Mouse (Mus musculus): ENCODE results near the gene Chd4. TPM values are rescaled to one million over a fixed set of nuclear protein-coding genes. Genes with fewer than 3 reads are reported as not detected.
A peak's percentile ranks its signal among the peaks of the same experiment; 100 is the strongest.

The Chd4 gene
- polyA plus RNA-seq, 1 experiment from 2014 or later, result 62.6 TPM

DNA sequence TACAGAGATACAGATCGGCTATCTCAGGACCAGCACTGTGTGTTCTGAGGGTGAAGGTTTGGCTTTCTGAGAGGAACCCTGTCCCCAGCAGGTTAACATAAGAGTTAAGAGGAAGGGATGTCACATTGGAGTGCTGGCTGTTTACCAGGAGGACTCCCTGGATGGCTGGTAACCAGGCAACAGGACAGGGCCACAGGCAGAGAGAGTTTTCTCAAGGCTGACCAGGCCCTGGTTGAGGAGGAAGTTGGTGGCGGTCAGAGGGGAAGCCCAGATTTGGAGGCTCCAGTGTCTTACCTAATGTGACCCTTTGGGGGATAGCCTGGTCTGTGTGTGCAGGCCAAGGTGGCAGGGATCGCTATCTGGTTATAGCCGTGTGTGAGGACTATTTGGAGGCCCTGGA is 51.0 kb downstream of the Chd4 start:
- peaks cover 40% of the 10 kb centered on the region for H3K4me1 ChIP-seq (replicated peaks)
- H3K27me3 ChIP-seq (replicated peaks), result no peaks in the 10 kb centered on the region
- H3K9me3 ChIP-seq, result no peaks in the 10 kb centered on the region
- no peak overlapping the region; the same call in 1 of the 2 replicates for H3K9ac ChIP-seq
- no peak overlapping the region for H3K27ac ChIP-seq
- 0 out of 2 replicates have a peak overlapping the region, but pooled peaks have one; percentile 56 for H3K4me3 ChIP-seq (replicated peaks)
- peak overlapping the region; percentile 74; the same call in 1 of the 2 replicates for H3K4me2 ChIP-seq (replicated peaks)
- no peak for ATAC-seq
- WGBS, result 75% methylated on average over 4 of the region's 4 CpGs
- H3K36me3 ChIP-seq, result peaks cover 20% of the 10 kb centered on the region

DNA sequence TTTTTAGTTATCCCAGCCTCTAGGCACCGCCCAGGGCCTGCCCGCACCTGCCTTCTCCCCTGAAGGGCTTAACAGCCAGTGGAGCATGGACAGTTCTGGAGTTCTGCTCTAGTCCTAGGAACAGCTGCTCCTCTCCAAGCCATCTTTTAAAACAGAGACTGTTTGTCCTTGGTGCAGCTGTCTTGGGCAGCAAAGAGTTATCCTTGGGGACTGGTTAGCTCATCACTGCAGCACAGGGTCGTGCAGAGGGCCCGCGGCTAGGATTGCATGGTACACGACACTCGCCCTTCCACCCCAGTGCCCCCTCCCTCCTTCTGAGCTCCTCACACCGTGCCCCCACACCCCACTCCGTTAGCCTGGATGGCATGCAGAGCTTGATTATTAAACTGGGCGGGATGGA is 51.5 kb downstream of the Chd4 start:
- Histone ChIP-seq H3K4me3 (replicated peaks) (no peak overlapping the region), H3K9me3 (no peaks in the 10 kb centered on the region), H3K9ac (peak overlapping the region; percentile 5; the same call in 1 of the 2 replicates), H3K27ac (no peak overlapping the region), H3K27me3 (replicated peaks) (no peaks in the 10 kb centered on the region), H3K36me3 (peaks cover 14% of the 10 kb centered on the region), H3K4me2 (replicated peaks) (peak overlapping the region; percentile 74; the same call in 1 of the 2 replicates), H3K4me1 (replicated peaks) (peaks cover 40% of the 10 kb centered on the region)
- ATAC-seq, result no peak
- 54% methylated on average over 10 of the region's 10 CpGs for WGBS

DNA sequence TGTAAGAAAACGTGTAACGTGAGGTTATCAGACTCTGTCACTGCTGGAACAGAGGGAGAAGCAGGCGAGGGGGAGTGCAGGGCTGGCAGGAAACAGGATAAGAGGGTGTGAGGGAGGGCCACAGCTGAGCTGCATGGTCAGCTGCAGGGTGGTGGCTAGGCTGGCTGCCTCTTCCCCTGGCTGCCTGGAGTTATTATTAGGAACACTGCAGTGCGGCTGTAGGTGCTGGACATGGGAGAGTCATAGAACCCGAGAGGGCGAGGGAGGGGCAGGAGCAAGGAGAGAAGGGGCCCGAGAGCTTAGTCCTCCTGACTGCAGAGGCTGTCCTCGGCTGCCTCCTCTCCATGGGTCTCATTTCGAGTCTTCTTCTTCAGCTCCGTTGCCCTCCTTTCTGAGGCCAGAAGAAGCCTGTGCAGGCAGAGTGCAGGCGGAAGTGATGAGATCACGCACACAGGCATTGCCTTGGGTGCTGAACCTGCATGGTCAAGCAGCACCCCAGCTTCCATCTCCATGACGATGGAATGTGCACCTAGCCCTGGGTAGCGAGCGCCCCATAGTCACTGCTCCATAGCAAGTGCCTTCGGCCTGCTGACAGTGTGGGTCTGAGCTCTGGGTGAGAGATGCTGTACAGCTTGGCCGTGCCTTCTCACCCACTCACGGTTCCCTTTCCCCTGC is 52.6 kb downstream of the Chd4 start:
- no peak overlapping the region for H3K4me3 ChIP-seq (replicated peaks)
- H3K4me1 ChIP-seq (replicated peaks), result peaks cover 40% of the 10 kb centered on the region
- WGBS, result 60% methylated on average over 18 of the region's 18 CpGs
- 0 out of 2 replicates have a peak overlapping the region, but pooled peaks have one; percentile 30 for H3K9ac ChIP-seq
- H3K36me3 ChIP-seq, result peaks cover 8% of the 10 kb centered on the region; the same call in 1 of the 2 replicates
- H3K4me2 ChIP-seq (replicated peaks), result no peak overlapping the region
- H3K9me3 ChIP-seq, result no peaks in the 10 kb centered on the region
- no peaks in the 10 kb centered on the region for H3K27me3 ChIP-seq (replicated peaks)
- no peak for ATAC-seq
- 0 out of 2 replicates have a peak overlapping the region, but pooled peaks have one; percentile 15 for H3K27ac ChIP-seq

DNA sequence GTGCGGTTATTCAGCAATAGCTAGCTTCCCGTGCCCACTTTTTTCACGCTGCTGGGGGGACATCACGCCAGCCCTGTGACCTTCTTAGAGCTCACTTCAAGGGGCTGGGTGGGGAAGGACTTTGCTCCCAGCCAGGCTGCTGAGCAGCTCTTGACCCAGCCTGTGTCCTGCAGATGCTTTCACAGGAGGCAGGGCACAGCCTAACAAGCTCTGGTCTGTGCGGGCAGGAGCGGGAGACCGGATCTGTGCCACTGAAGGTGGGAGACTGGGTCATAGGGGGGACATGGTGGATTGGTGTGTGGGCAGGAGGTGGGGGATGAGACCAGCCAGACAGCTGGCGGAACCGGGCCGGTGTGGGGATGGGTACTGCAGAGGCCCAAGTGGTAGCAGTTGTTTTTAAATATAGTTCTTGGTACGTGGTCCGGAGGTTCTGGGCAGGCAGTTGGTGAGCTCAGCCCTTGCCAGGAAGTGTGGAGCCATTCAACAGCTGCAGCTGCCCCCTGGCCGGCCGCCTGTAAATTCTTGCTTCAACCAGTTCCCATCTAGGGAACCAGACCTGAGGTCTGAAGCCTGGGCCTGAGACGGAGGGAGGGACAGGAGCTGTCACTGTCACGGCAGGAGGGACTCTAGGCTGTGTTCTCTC is 53.3 kb downstream of the Chd4 start:
- WGBS, result 73% methylated on average over 16 of the region's 16 CpGs
- H3K36me3 ChIP-seq, result peaks cover 5% of the 10 kb centered on the region; the same call in 1 of the 2 replicates
- H3K4me3 ChIP-seq (replicated peaks), result no peak overlapping the region
- ATAC-seq, result no peak
- 0 out of 2 replicates have a peak overlapping the region, but pooled peaks have one; percentile 15 for H3K27ac ChIP-seq
- no peak overlapping the region for H3K4me2 ChIP-seq (replicated peaks)
- no peaks in the 10 kb centered on the region for H3K27me3 ChIP-seq (replicated peaks)
- H3K9me3 ChIP-seq, result no peaks in the 10 kb centered on the region
- H3K9ac ChIP-seq, result peak overlapping the region; percentile 30; the same call in 1 of the 2 replicates
- peaks cover 40% of the 10 kb centered on the region for H3K4me1 ChIP-seq (replicated peaks)

DNA sequence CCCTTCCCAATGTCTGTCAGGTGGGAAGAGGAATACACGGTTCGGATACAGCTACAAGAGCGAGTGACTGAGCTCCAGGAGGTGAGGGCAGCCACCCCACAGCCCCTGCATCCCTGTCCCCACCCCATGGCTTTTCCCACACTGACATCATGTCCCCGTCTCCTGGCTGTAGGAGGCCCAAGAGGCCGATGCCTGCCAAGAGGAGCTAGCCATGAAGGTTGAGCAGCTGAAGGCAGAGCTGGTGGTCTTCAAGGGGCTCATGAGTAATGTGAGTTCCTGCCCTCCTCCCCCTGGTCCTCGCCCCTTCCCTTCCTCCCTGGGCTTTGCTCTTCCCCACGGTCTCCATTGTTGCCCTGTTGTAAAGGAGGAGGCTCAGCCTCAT is 53.8 kb downstream of the Chd4 start:
- Histone ChIP-seq H3K9me3 (no peaks in the 10 kb centered on the region), H3K9ac (0 out of 2 replicates have a peak overlapping the region, but pooled peaks have one; percentile 30), H3K4me2 (replicated peaks) (no peak overlapping the region), H3K27me3 (replicated peaks) (no peaks in the 10 kb centered on the region), H3K36me3 (peaks cover 3% of the 10 kb centered on the region; the same call in 1 of the 2 replicates), H3K4me1 (replicated peaks) (peaks cover 39% of the 10 kb centered on the region), H3K27ac (0 out of 2 replicates have a peak overlapping the region, but pooled peaks have one; percentile 9), H3K4me3 (replicated peaks) (no peak overlapping the region)
- ATAC-seq, result no peak
- 79% methylated on average over 7 of the region's 7 CpGs for WGBS

DNA sequence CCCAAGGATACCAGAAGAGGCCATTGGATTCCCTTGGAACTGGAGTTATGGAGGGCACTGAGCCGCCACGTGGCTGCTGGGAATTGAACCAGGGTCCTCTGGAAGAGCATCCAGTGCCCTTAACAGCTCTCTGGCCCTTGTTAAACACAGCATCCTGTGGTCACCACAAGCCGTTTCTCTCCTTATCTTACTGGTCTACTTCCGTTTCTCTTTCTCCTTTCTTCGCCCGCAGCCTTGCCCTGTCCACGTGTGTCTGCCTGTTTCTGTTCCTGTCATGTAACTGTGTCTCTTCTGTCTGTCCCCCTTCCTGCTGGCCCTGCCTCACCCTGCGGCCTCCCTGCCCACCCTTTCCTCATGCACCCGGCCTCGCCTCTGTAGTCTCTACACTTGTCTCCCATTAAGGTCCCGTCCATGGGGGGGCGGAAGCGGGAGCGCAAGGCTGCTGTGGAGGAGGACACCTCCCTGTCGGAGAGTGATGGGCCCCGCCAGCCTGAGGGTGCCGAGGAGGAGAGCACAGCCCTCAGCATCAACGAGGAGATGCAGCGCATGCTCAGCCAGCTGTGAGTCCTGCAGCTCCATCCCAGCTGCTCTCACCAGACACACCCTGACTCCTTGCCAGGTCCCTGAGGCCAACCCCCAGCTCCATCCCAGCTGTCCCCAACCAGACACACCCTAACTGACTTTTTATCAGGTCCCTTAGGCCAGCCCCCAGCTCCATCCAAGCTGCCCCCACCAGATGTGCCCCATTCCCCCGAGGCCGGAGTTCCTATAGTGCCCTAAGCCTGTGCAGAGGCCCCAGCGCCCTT is 56.6 kb downstream of the Chd4 start:
- peaks cover 17% of the 10 kb centered on the region for H3K4me1 ChIP-seq (replicated peaks)
- WGBS, result 76% methylated on average over 22 of the region's 22 CpGs
- H3K9ac ChIP-seq, result no peak overlapping the region
- H3K4me2 ChIP-seq (replicated peaks), result no peak overlapping the region
- H3K27me3 ChIP-seq (replicated peaks), result no peaks in the 10 kb centered on the region
- no peak for ATAC-seq
- no peaks in the 10 kb centered on the region for H3K9me3 ChIP-seq
- H3K27ac ChIP-seq, result no peak overlapping the region
- H3K4me3 ChIP-seq (replicated peaks), result no peak overlapping the region
- H3K36me3 ChIP-seq, result peaks cover 3% of the 10 kb centered on the region; the same call in 1 of the 2 replicates

DNA sequence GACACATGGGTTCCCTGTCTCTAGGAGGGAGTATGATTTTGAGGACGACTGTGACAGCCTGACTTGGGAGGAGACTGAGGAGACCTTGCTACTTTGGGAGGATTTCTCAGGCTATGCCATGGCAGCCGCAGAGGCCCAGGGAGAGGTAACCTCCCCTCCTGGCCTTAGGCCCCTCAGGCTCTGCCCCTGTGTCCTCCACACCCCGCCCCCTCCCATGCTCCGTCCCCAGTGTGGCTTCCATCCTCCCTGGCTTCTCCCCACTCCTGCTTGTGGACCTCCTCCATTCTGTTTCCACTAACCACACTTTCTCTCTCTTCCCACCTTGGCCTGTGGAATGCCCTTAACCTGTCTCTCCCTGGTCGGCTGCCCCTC is 57.2 kb downstream of the Chd4 start:
- WGBS, result 86% methylated on average over 5 of the region's 5 CpGs
- Histone ChIP-seq H3K9me3 (no peaks in the 10 kb centered on the region), H3K9ac (no peak overlapping the region), H3K4me3 (replicated peaks) (no peak overlapping the region), H3K4me2 (replicated peaks) (no peak overlapping the region), H3K36me3 (peaks cover 6% of the 10 kb centered on the region; the same call in 1 of the 2 replicates), H3K4me1 (replicated peaks) (peaks cover 16% of the 10 kb centered on the region), H3K27ac (no peak overlapping the region), H3K27me3 (replicated peaks) (no peaks in the 10 kb centered on the region)
- no peak for ATAC-seq

DNA sequence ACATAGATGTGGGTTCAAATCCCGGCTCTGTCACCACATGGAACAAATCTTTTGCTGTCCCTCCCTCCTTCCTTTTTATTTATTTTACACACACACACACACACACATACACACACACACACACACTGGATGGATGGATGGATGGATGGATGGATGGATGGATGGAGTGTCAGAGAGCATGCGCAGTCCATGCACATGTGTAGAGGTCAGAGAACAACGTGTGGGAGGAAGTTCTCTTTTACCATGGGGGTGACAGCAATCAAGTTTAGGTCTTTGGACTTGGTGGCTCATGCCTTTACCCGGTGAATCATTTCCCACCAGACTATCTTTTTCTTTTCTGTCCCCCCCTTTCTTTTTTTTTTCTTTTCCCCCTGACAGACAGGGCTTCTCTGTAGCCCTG is 57.9 kb downstream of the Chd4 start:
- no peak for ATAC-seq
- peaks cover 7% of the 10 kb centered on the region for H3K36me3 ChIP-seq
- H3K4me1 ChIP-seq (replicated peaks), result peaks cover 10% of the 10 kb centered on the region
- H3K27ac ChIP-seq, result no peak overlapping the region
- H3K27me3 ChIP-seq (replicated peaks), result no peaks in the 10 kb centered on the region
- no peak overlapping the region for H3K4me2 ChIP-seq (replicated peaks)
- no peak overlapping the region for H3K9ac ChIP-seq
- 94% methylated on average over 4 of the region's 4 CpGs for WGBS
- no peaks in the 10 kb centered on the region for H3K9me3 ChIP-seq
- no peak overlapping the region for H3K4me3 ChIP-seq (replicated peaks)

DNA sequence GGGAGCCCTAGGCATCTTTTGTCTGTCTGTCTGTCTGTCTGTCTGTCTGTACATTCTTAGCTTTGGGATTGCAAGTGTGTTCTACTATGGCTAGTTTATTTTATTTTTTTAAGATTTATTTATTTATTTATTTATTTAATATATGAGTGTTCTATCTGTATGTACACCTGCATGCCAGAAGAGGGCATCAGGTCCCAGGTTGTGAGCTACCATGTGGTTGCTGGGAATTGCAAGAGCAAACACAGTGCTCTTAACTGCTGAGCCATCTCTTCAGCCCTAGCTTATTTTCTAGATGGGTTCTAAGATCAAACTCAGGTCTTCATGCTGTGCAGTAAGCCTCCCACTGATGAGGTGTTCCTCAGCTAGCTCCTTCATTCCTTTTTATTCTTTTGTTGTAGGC is 58.8 kb downstream of the Chd4 start:
- Histone ChIP-seq H3K4me3 (replicated peaks) (no peak overlapping the region), H3K27ac (no peak overlapping the region), H3K4me1 (replicated peaks) (peaks cover 1% of the 10 kb centered on the region; the same call in 1 of the 2 replicates), H3K36me3 (peaks cover 12% of the 10 kb centered on the region), H3K9me3 (no peaks in the 10 kb centered on the region), H3K9ac (no peak overlapping the region), H3K27me3 (replicated peaks) (no peaks in the 10 kb centered on the region), H3K4me2 (replicated peaks) (no peak overlapping the region)
- ATAC-seq, result no peak

DNA sequence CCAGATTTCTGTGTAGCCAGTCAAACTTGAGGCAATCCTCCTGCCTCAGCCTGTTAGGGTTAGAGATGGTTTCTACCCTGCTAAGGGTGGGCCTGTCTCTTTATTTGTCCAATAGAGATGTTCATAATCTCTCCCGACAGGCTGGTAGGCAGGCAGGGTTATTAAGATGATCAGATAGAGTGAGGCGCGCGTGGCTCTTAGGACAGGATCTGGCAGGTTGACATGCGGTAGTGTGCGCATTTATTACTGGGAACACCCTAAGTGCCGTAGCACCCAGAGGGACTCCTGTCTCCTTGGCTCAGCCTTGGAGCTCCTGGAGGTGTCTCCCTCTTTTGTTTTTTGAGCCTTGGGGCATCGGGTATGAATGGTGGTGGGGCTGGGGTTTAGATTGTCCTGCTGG is 59.5 kb downstream of the Chd4 start:
- H3K9me3 ChIP-seq, result no peaks in the 10 kb centered on the region
- no peak for ATAC-seq
- no peak overlapping the region for H3K4me2 ChIP-seq (replicated peaks)
- WGBS, result 74% methylated on average over 8 of the region's 8 CpGs
- H3K27ac ChIP-seq, result no peak overlapping the region
- H3K9ac ChIP-seq, result no peak overlapping the region
- no peaks in the 10 kb centered on the region for H3K27me3 ChIP-seq (replicated peaks)
- H3K36me3 ChIP-seq, result peaks cover 9% of the 10 kb centered on the region
- H3K4me1 ChIP-seq (replicated peaks), result peaks cover 2% of the 10 kb centered on the region; the same call in 1 of the 2 replicates
- H3K4me3 ChIP-seq (replicated peaks), result no peak overlapping the region

DNA sequence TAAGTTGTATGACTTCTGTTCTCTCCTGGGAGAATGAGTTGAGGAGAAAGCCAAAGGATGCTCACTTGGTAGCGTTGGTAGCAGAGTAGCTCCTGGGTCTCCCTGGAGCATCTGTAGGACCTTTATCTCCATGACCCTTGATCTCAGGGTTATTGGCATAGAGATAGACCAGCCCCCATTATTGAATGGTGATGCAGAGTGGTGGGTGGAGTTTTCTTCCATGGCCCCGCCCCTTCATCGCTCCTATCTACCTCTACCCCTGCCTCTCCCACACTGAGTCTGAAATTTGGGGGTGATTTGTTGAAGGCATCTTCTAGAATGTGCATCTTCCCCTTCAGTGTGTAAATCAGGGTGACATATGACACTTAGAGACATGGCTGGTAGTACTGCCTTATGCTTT is 60.7 kb downstream of the Chd4 start:
- WGBS, result 90% methylated on average over 3 of the region's 3 CpGs
- H3K9ac ChIP-seq, result no peak overlapping the region
- peaks cover 13% of the 10 kb centered on the region; the same call in 1 of the 2 replicates for H3K4me1 ChIP-seq (replicated peaks)
- no peaks in the 10 kb centered on the region for H3K27me3 ChIP-seq (replicated peaks)
- ATAC-seq, result no peak
- H3K27ac ChIP-seq, result no peak overlapping the region
- no peak overlapping the region for H3K4me3 ChIP-seq (replicated peaks)
- H3K36me3 ChIP-seq, result peaks cover 13% of the 10 kb centered on the region
- H3K9me3 ChIP-seq, result no peaks in the 10 kb centered on the region
- no peak overlapping the region for H3K4me2 ChIP-seq (replicated peaks)

Measured in intestine, embryonic 15.5 days (tissue).